Comparison of ENCODE assay signal across 32 mouse cellular contexts in genomic region chr19:12550005-12550942, GRCm38 (mm10). TPM values are rescaled to one million over a fixed set of nuclear protein-coding genes. Genes with fewer than 3 reads are reported as not detected.
DNase-seq lines count a peak whose midpoint lies in the region; ATAC-seq and TF ChIP-seq lines count a peak whose summit lies in the region.
"Had no signal": no experiment of that assay in that cellular context is flagged by ENCODE, and none has a peak within 500 bp of the region (broad histone marks: within the 10 kb centered on the region; RNA-seq: fewer than 3 reads in every experiment).

No protein-coding gene starts in this region.

- TF ChIP-seq CTCF in lung, postnatal 0 days (IDR thresholded peaks at IDR 0.05), result no peak
- TF ChIP-seq CTCF in layer of hippocampus, adult 2 months (conservative IDR thresholded peaks at IDR 0.05), result no peak

- H3K27ac ChIP-seq in lung, postnatal 0 days (ENCODE audit: low read length), result no peak overlapping the region
- no peak overlapping the region for H3K27ac ChIP-seq in layer of hippocampus, adult 2 months
- H3K27ac ChIP-seq: forebrain, embryonic 13.5 days; heart, adult 2 months; hindbrain, embryonic 14.5 days; limb, embryonic 13.5 days had no signal

- no peak overlapping the region for H3K4me2 ChIP-seq in lung, postnatal 0 days (replicated peaks; ENCODE audit: low read depth, low read length)
- H3K4me2 ChIP-seq: forebrain, embryonic 13.5 days; heart, embryonic 12.5 days; hindbrain, embryonic 14.5 days; limb, embryonic 13.5 days; liver, embryonic 11.5 days; midbrain, embryonic 11.5 days had no signal

- H3K36me3 ChIP-seq in lung, postnatal 0 days (ENCODE audit: insufficient read depth, low read length), result no peaks in the 10 kb centered on the region
- H3K36me3 ChIP-seq: heart, embryonic 12.5 days; limb, embryonic 13.5 days had no signal

- WGBS in lung, postnatal 0 days, result 61% methylated on average over 5 of the region's 5 CpGs

- H3K27me3 ChIP-seq in lung, postnatal 0 days (replicated peaks; ENCODE audit: insufficient read depth, low read length), result no peaks in the 10 kb centered on the region
- H3K27me3 ChIP-seq: forebrain, embryonic 13.5 days; heart, embryonic 12.5 days; limb, embryonic 13.5 days had no signal

- DNase-seq in lung, postnatal 0 days (ENCODE audit: low spot score), result no peak
- no peak for DNase-seq in lung, postnatal 14 days
- DNase-seq in kidney, adult 9 months, result peak; percentile 58
- DNase-seq in kidney, postnatal 10 days, result peak; percentile 20
- DNase-seq in gastrocnemius, adult 8-10 months (ENCODE audit: low spot score in 2 of 2), result no peak
- DNase-seq in layer of hippocampus, adult 2 months (ENCODE audit: low spot score in 2 of 2), result no peak
- DNase-seq in adrenal gland, adult (ENCODE audit: inconsistent age in 2 of 2, low spot score in 1 of 2), result no peak
- DNase-seq: adrenal gland, postnatal 14 days; cerebellum, adult 11 months; cerebellum, adult 9-10 months; cerebellum, postnatal 36 days; gastrocnemius, postnatal 25 days; heart, adult 2 months; heart, postnatal 4 days; lung, postnatal 10 days had no signal

- H3K4me1 ChIP-seq in lung, postnatal 0 days (ENCODE audit: insufficient read depth, low read depth, low read length), result no peaks in the 10 kb centered on the region
- H3K4me1 ChIP-seq: forebrain, embryonic 13.5 days; heart, embryonic 12.5 days; limb, embryonic 13.5 days had no signal

- no peak overlapping the region for H3K4me3 ChIP-seq in lung, postnatal 0 days (ENCODE audit: low read depth, low read length)
- H3K4me3 ChIP-seq in layer of hippocampus, adult 2 months, result no peak overlapping the region
- H3K4me3 ChIP-seq: forebrain, embryonic 13.5 days; heart, adult 2 months; heart, embryonic 12.5 days; limb, embryonic 13.5 days; myocyte had no signal

- ATAC-seq in lung, postnatal 0 days, result peak; percentile 26; the same call in 1 of the 2 replicates
- ATAC-seq: CD4-positive, CD25-positive, alpha-beta regulatory T cell, adult 4 months; forebrain, embryonic 13.5 days; intestine, postnatal 0 days; midbrain, embryonic 16.5 days had no signal

- no peak overlapping the region for H3K9ac ChIP-seq in lung, postnatal 0 days (replicated peaks; ENCODE audit: low read depth)
- H3K9ac ChIP-seq: forebrain, embryonic 13.5 days; heart, embryonic 12.5 days; hindbrain, embryonic 14.5 days; limb, embryonic 13.5 days had no signal

- no peak for TF ChIP-seq EP300 in lung, postnatal 0 days (IDR thresholded peaks at IDR 0.05)

- no peaks in the 10 kb centered on the region for H3K9me3 ChIP-seq in lung, postnatal 0 days (ENCODE audit: low read length)
- H3K9me3 ChIP-seq: forebrain, embryonic 13.5 days; limb, embryonic 13.5 days had no signal

RNA-seq across cellular contexts. Expression of gene Fam111a, which starts 4.7 kb away (rescaled TPM):
- 7.4 and 8.8 TPM in 2 replicates for polyA plus RNA-seq in lung, postnatal 0 days (2015; fragmentation: Nextera tagmentation; extraction: Ambion mirVana)
- total RNA-seq in gastrocnemius, adult 8-10 months (2022), result 1 to 10 TPM in 3 of 4 experiments, under 1 TPM in 1; 0.92 to 1.9 (median 1.2) TPM
- total RNA-seq in layer of hippocampus, adult 2 months (2021), result 1 to 10 TPM; 1.5 to 2.0 TPM

RNA-seq across cellular contexts. Expression of gene Dtx4, which starts 49.0 kb away (rescaled TPM):
- 8.4 and 8.7 TPM in 2 replicates for polyA plus RNA-seq in lung, postnatal 0 days (2015; fragmentation: Nextera tagmentation; extraction: Ambion mirVana)
- total RNA-seq in gastrocnemius, adult 8-10 months (2022), result 1 to 10 TPM; 2.1 to 2.6 (median 2.4) TPM
- total RNA-seq in layer of hippocampus, adult 2 months (2021), result 10 to 100 TPM; 32.5 to 35.9 TPM

RNA-seq across cellular contexts. Expression of gene Gm4952, which starts 49.5 kb away (rescaled TPM):
- polyA plus RNA-seq in lung, postnatal 0 days (2015; fragmentation: Nextera tagmentation; extraction: Ambion mirVana), result not detected in 2 replicates
- total RNA-seq in gastrocnemius, adult 8-10 months (2022), result not detected
- not detected for total RNA-seq in layer of hippocampus, adult 2 months (2021)
- total RNA-seq: gastrocnemius, postnatal 25 days; heart, adult 2 months; heart, postnatal 4 days; layer of hippocampus, adult 18-20 months; layer of hippocampus, postnatal 25 days; left cerebral cortex, postnatal 36 days had no signal
- polyA plus RNA-seq: CD4-positive, CD25-positive, alpha-beta regulatory T cell, adult 4 months; forebrain, embryonic 13.5 days; heart, adult 2 months; heart, postnatal 0 days; hindbrain, embryonic 14.5 days; midbrain, embryonic 11.5 days; midbrain, embryonic 16.5 days; myocyte; small intestine, adult 2 months; stomach, embryonic 14.5 days; testis, adult 2 months had no signal

Comparison
In these comparisons a context has a peak if more than half of its experiments do, and no peak if none do; other contexts are left out.
1. DNase-seq: peak in kidney, adult 9 months (single experiment) and kidney, postnatal 10 days (single experiment); none in lung, postnatal 0 days (single experiment), lung, postnatal 14 days (single experiment), gastrocnemius, adult 8-10 months (0 of 2), layer of hippocampus, adult 2 months (0 of 2) and adrenal gland, adult (0 of 2).
2. RNA of gene Dtx4, which starts 49.0 kb away (total RNA-seq): 32.5 to 35.9 TPM in layer of hippocampus, adult 2 months; 2.1 to 2.6 TPM in gastrocnemius, adult 8-10 months; every median in the first group is over 4 times any median in the second.